Mouse (Mus musculus): ENCODE data around the gene Syt5. TPM values are rescaled to one million over a fixed set of nuclear protein-coding genes. Genes with fewer than 3 reads are reported as not detected.

Gene Syt5
- total and polyA plus RNA-seq, 3 experiments: not detected

DNA sequence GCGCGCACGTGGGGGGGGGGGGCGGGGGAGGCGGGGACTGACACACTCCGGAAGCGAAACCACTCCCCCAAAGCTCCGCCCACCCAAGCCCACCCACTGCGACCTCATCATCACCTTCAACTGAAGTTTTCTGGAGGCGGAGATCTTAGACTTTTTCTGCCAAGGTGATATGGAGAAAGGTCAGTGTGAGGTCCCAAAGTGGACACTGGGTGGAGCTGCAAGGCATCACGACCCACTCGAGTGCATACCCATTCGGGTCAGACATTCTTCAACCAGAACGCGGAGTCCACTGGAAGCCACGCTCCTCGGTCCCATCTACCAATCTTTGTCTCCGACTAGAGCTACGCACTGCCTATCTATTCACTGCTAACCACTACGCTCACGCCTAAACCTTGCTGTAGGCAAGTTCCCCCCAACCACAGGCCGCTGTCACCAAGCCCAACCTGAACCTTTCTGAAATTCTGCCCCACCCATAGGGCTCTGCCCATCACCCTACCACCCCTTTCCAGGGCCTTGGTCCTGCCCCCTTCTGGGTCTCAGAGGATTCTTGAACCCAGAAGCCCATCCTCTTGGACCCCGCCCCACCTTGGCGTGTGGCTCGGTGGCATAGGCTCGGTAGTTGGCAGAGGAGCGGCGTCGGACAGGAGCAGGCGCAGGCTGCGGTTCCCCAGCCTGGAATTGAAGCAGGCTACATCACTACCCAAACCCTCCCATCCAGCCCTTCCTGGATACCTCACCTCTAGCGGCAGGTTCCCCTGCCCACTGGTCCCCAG lies 25.9 kb downstream of the Syt5 start (continued):
- TF ChIP-seq BHLHE40 (IDR thresholded peaks at IDR 0.05; ENCODE audit: borderline replicate concordance, low read depth, low read length) (0 out of 2 replicates have a peak, but pooled peaks have one; percentile 5), MYC (IDR thresholded peaks at IDR 0.05; ENCODE audit: low read depth, low read length) (peak; percentile 56; the same call in 1 of the 2 replicates), MXI1 (IDR thresholded peaks at IDR 0.05; ENCODE audit: low read depth, low read length) (peak; percentile 65; the same call in 1 of the 2 replicates), MAX (IDR thresholded peaks at IDR 0.05; ENCODE audit: low read length) (peak; percentile 37)

- Histone ChIP-seq H3K4me3 (ENCODE audit: control insufficient read depth in 1 of 2, insufficient read depth in 1 of 2, low read depth in 2 of 2, low read length in 2 of 2) (no peak overlapping the region), H3K79me2 (ENCODE audit: control insufficient read depth, insufficient read depth, low read length, poor library complexity) (peaks cover 12% of the 10 kb centered on the region), H3K9me3 (replicated peaks; ENCODE audit: insufficient read depth, low read length) (no peaks in the 10 kb centered on the region), H3K27ac (ENCODE audit: control insufficient read depth, low read depth, low read length) (no peak overlapping the region), H3K27me3 (ENCODE audit: control insufficient read depth in 1 of 2, insufficient read depth in 2 of 2, low read length in 2 of 2) (no peaks in the 10 kb centered on the region), H3K4me1 (ENCODE audit: control insufficient read depth in 1 of 2, insufficient read depth in 2 of 2, low read length in 2 of 2) (peaks cover 2 to 19% of the 10 kb centered on the region in 2 experiments; a peak in 3 of 4 replicates), H3K9ac (ENCODE audit: control insufficient read depth, low read depth, low read length, poor library complexity, severe bottlenecking) (no peak overlapping the region), H3K36me3 (ENCODE audit: control insufficient read depth in 1 of 2, insufficient read depth in 2 of 2, low read length in 2 of 2) (peaks cover 0 to 9% of the 10 kb centered on the region in 2 experiments; a peak in 1 of 4 replicates)
- peak; percentile 46 for DNase-seq (ENCODE audit: low read depth, low spot score)
- TF ChIP-seq USF1 (IDR thresholded peaks at IDR 0.05; ENCODE audit: low read depth, low read length) (no peak), MYB (IDR thresholded peaks at IDR 0.05; ENCODE audit: low read depth, low read length) (no peak), SIN3A (IDR thresholded peaks at IDR 0.05; ENCODE audit: low read length) (no peak), ELF1 (IDR thresholded peaks at IDR 0.05; ENCODE audit: low read depth, low read length) (0 out of 2 replicates have a peak, but pooled peaks have one; percentile 33)
Observed at GRCm38 (mm10) chr7:4518487-4518886, 28.9 kb downstream of the Syt5 start.

DNA sequence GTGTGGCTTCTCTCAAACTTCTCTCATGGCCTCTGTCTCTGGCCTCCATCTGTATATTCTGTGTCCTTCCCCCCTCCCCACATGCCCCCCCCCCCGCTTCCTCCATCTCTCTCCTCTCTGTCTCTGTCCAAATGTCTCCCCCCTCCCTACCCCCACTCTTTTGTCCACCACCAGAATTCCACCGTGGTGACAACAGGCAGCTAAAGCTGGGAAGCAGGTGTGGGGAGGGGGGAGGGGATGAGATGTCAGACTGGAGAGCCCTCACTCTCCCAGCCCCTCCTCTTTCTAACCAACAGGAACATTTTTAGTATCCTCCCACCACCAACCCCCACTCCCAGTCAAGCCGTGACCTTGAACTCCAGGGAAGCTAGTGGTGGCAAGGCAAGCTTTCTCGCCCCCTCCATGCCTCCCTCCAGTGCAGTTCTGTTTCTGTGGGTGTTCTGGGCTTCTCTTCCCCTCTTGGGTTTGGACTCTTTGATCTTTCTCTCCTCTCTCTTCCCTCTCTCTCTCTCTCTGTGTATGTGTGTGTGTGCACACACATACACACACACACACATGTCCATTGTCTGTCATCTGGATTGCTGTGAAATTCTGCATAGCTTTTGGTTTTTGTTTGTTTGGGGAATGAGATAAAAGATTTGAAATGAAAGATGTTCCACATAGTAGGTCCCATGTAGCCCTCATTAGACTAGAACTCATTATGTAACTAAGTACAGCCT lies 30.9 kb downstream of the Syt5 start, which contains the start of gene Tnnt1:
TSS of gene Tnnt1 (minus strand) at position 51 of the 719 bp plus-strand sequence.
- no peak for TF ChIP-seq ZNF384 (IDR thresholded peaks at IDR 0.05; ENCODE audit: low read depth, low read length)
- TF ChIP-seq EP300 (IDR thresholded peaks at IDR 0.05; ENCODE audit: low read depth in 1 of 2, low read length in 2 of 2): no peak
- no peak for TF ChIP-seq RAD21 (IDR thresholded peaks at IDR 0.05; ENCODE audit: low read depth, low read length)
- TF ChIP-seq JUND (IDR thresholded peaks at IDR 0.05; ENCODE audit: low read depth, low read length): no peak
- no peak for TF ChIP-seq NELFE (IDR thresholded peaks at IDR 0.05; ENCODE audit: low read depth, low read length)
- TF ChIP-seq ZKSCAN1 (IDR thresholded peaks at IDR 0.05; ENCODE audit: low read depth, low read length): peak; percentile 18; the same call in 1 of the 2 replicates
- no peak for TF ChIP-seq MYC (IDR thresholded peaks at IDR 0.05; ENCODE audit: low read depth, low read length)
- no peak for TF ChIP-seq RCOR1 (IDR thresholded peaks at IDR 0.05; ENCODE audit: low read depth, low read length)
- 0 out of 2 replicates have a peak, but pooled peaks have one; percentile 52 for TF ChIP-seq POLR2AphosphoS2 (IDR thresholded peaks at IDR 0.05; ENCODE audit: low read length)
- TF ChIP-seq MEF2A (IDR thresholded peaks at IDR 0.05; ENCODE audit: extremely low read depth, insufficient replicate concordance, low read depth, low read length, poor library complexity, severe bottlenecking): no peak
- Histone ChIP-seq H3K36me3 (ENCODE audit: control insufficient read depth in 1 of 2, insufficient read depth in 2 of 2, low read length in 2 of 2) (peaks cover 0 to 16% of the 10 kb centered on the region in 2 experiments; a peak in 2 of 4 replicates), H3K79me2 (ENCODE audit: control insufficient read depth, insufficient read depth, low read length, poor library complexity) (peaks cover 5% of the 10 kb centered on the region; the same call in 1 of the 2 replicates), H3K4me1 (ENCODE audit: control insufficient read depth in 1 of 2, insufficient read depth in 2 of 2, low read length in 2 of 2) (peaks cover 5 to 18% of the 10 kb centered on the region in 2 experiments; a peak in 3 of 4 replicates), H3K4me3 (ENCODE audit: control insufficient read depth in 1 of 2, insufficient read depth in 1 of 2, low read depth in 2 of 2, low read length in 2 of 2) (no peak within 1 kb of the TSS), H3K27ac (ENCODE audit: control insufficient read depth, low read depth, low read length) (no peak within 1 kb of the TSS), H3K27me3 (ENCODE audit: control insufficient read depth in 1 of 2, insufficient read depth in 2 of 2, low read length in 2 of 2) (no peaks in the 10 kb centered on the region), H3K9me3 (replicated peaks; ENCODE audit: insufficient read depth, low read length) (no peaks in the 10 kb centered on the region), H3K9ac (ENCODE audit: control insufficient read depth, low read depth, low read length, poor library complexity, severe bottlenecking) (no peak within 1 kb of the TSS)
- no peak for DNase-seq (ENCODE audit: low read depth, low spot score)
